Mouse (Mus musculus): ENCODE measurements around the gene Mbnl2. TPM values are rescaled to one million over a fixed set of nuclear protein-coding genes. Genes with fewer than 3 reads are reported as not detected.

The Mbnl2 gene
- polyA plus RNA-seq, 1 experiment from 2014 or later: 28.9 TPM

DNA sequence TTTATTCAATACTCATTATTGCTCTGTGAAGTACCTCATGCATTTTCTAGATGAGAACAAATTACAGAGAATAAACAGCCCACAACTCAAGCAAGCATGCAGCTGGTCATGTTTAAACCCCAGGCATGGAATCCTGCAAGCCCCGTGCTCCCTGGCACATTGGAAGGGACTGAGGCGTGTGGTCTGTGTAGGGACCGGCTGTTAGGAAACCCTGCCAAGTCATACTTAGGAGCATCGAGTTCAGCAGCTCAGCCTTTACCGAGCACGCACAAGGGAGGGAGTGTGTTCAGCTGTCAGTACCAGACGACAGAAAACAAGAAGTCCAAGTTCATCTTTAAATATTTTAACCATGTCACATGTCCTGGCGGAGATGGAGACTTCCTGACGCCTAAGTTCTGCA is 141.4 kb downstream of the Mbnl2 start:
- Histone ChIP-seq H3K4me2 (no peak overlapping the region), H3K9me3 (replicated peaks) (no peaks in the 10 kb centered on the region), H3K9ac (replicated peaks) (no peak overlapping the region), H3K4me3 (replicated peaks) (no peak overlapping the region), H3K4me1 (no peaks in the 10 kb centered on the region), H3K27me3 (replicated peaks) (no peaks in the 10 kb centered on the region), H3K27ac (replicated peaks) (no peak overlapping the region), H3K36me3 (0 out of 2 replicates have a peak, but pooled peaks cover 2% of the 10 kb centered on the region)
- no peak for ATAC-seq (ENCODE audit: low FRiP score)
- WGBS: 84% methylated on average over 9 of the region's 9 CpGs

DNA sequence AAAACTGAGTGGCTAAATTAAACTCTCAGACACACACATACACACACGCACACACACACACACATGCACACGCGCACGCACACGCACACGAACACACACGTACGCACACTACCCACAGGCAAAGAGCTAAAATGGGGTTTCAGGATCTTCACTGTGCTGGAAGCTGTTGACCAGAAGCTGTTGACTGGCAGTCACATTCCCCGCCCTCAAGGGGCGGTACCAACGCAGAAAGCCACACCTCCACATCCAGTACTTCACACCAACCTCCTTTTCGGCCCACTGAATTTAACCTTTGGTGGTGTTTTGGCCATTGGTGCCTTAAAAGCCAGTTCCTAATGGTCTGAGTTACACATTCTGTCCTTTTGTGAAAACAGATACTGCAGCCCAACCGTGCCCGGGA is 143.5 kb downstream of the Mbnl2 start:
- H3K4me1 ChIP-seq: no peaks in the 10 kb centered on the region
- 74% methylated on average over 14 of the region's 14 CpGs for WGBS

GRCm38 (mm10) chr14:120428497-120428896 is 153.0 kb downstream of the Mbnl2 start:
- no peak overlapping the region for H3K4me2 ChIP-seq
- no peak overlapping the region for H3K9ac ChIP-seq (replicated peaks)
- H3K27me3 ChIP-seq (replicated peaks): no peaks in the 10 kb centered on the region
- H3K4me3 ChIP-seq (replicated peaks): no peak overlapping the region
- no peaks in the 10 kb centered on the region for H3K9me3 ChIP-seq (replicated peaks)
- H3K36me3 ChIP-seq: peaks cover 28% of the 10 kb centered on the region
- no peak overlapping the region for H3K27ac ChIP-seq (replicated peaks)
- 92% methylated on average over 5 of the region's 5 CpGs for WGBS
- H3K4me1 ChIP-seq: no peaks in the 10 kb centered on the region
- no peak for ATAC-seq (ENCODE audit: low FRiP score)

More for the DNA sequence above, 143.5 kb downstream of the Mbnl2 start:
- H3K36me3 ChIP-seq: peaks cover 12% of the 10 kb centered on the region; the same call in 1 of the 2 replicates
- H3K27ac ChIP-seq (replicated peaks): no peak overlapping the region
- H3K9ac ChIP-seq (replicated peaks): no peak overlapping the region
- no peak overlapping the region for H3K4me2 ChIP-seq
- H3K9me3 ChIP-seq (replicated peaks): no peaks in the 10 kb centered on the region
- H3K4me3 ChIP-seq (replicated peaks): no peak overlapping the region
- ATAC-seq (ENCODE audit: low FRiP score): no peak
- no peaks in the 10 kb centered on the region for H3K27me3 ChIP-seq (replicated peaks)

DNA sequence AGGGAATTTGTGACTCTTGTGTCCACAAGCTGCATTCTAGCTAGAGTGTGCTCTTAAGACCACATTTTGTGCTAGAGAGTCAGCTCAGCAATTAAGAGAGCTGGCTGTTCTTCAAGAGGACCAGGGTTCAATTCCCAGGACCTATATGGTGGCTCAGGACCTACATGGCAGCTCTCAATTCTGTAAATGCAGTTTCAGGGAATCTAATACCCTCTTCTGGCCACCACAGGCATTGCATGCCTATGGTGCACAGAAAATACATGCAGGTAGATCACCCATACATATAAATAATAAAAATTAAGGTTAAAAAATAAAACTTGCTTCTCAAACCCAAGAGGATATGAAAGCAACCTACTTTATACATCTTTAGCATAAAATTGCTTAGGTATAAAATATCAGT is 157.3 kb downstream of the Mbnl2 start:
- Histone ChIP-seq H3K4me3 (replicated peaks) (no peak overlapping the region), H3K27ac (replicated peaks) (no peak overlapping the region), H3K9ac (replicated peaks) (no peak overlapping the region), H3K27me3 (replicated peaks) (no peaks in the 10 kb centered on the region), H3K9me3 (replicated peaks) (no peaks in the 10 kb centered on the region), H3K4me2 (no peak overlapping the region), H3K36me3 (no peaks in the 10 kb centered on the region; the same call in 1 of the 2 replicates), H3K4me1 (peaks cover 3% of the 10 kb centered on the region; the same call in 1 of the 2 replicates)
- no peak for ATAC-seq (ENCODE audit: low FRiP score)

GRCm38 (mm10) chr14:120433931-120434398 is 158.5 kb downstream of the Mbnl2 start:
- no peak overlapping the region for H3K4me2 ChIP-seq
- ATAC-seq (ENCODE audit: low FRiP score): no peak
- WGBS: 58% methylated on average over 8 of the region's 8 CpGs
- H3K9ac ChIP-seq (replicated peaks): no peak overlapping the region
- peaks cover 3% of the 10 kb centered on the region; the same call in 1 of the 2 replicates for H3K4me1 ChIP-seq
- H3K27ac ChIP-seq (replicated peaks): no peak overlapping the region; the same call in 1 of the 2 replicates
- no peaks in the 10 kb centered on the region for H3K9me3 ChIP-seq (replicated peaks)
- H3K4me3 ChIP-seq (replicated peaks): no peak overlapping the region
- H3K27me3 ChIP-seq (replicated peaks): no peaks in the 10 kb centered on the region
- H3K36me3 ChIP-seq: no peaks in the 10 kb centered on the region; the same call in 1 of the 2 replicates

DNA sequence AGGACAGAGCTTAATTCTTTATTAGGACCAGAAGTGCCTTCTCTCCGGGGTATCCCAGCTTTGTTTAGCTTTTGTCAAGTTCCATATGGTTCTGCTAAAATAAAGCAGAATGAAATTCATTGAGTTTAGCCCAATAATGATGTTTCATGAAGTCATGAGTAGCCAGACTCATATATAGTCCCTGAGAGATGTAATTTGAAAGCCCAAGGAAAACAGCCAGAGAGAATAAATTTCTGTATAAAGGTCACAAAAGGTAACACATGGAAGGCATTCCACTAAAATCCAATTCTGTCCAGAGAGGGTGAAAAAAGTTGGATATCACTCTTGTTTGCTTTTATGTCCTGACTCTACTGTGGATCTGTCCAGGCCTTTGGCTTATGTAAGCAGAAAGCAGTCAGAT is 159.4 kb downstream of the Mbnl2 start:
- H3K27ac ChIP-seq (replicated peaks): no peak overlapping the region
- no peaks in the 10 kb centered on the region for H3K9me3 ChIP-seq (replicated peaks)
- H3K4me1 ChIP-seq: peaks cover 3% of the 10 kb centered on the region; the same call in 1 of the 2 replicates
- WGBS: 83% methylated on average over 1 of the region's 1 CpGs
- H3K4me3 ChIP-seq (replicated peaks): no peak overlapping the region
- H3K27me3 ChIP-seq (replicated peaks): no peaks in the 10 kb centered on the region
- no peaks in the 10 kb centered on the region for H3K36me3 ChIP-seq
- ATAC-seq (ENCODE audit: low FRiP score): no peak
- no peak overlapping the region for H3K4me2 ChIP-seq
- H3K9ac ChIP-seq (replicated peaks): no peak overlapping the region

DNA sequence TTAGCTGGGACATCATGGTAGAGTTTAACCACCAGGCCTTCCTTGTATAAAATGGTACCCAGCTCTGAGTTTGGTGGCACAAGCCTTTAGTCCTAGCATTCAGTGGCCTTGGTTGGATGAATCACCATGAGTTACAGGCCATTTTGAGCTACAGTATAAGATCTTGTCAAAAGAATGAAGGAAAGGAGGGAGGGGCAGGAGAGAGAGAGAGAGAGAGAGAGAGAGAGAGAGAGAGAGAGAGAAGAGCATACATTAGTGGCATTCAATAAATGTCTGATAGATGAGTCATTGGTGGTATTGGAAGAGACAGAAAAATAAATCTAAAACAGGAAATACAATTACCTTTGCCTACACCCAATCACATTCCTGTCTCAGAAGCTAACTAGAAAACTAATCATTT is 165.2 kb downstream of the Mbnl2 start:
- Histone ChIP-seq H3K9me3 (replicated peaks) (no peaks in the 10 kb centered on the region), H3K4me3 (replicated peaks) (no peak overlapping the region), H3K27me3 (replicated peaks) (no peaks in the 10 kb centered on the region), H3K9ac (replicated peaks) (no peak overlapping the region), H3K4me2 (no peak overlapping the region), H3K4me1 (no peaks in the 10 kb centered on the region), H3K36me3 (no peaks in the 10 kb centered on the region), H3K27ac (replicated peaks) (no peak overlapping the region)
- ATAC-seq (ENCODE audit: low FRiP score): no peak

GRCm38 (mm10) chr14:120441256-120441655 is 165.8 kb downstream of the Mbnl2 start:
- Histone ChIP-seq H3K4me2 (no peak overlapping the region), H3K9me3 (replicated peaks) (no peaks in the 10 kb centered on the region), H3K4me3 (replicated peaks) (no peak overlapping the region), H3K36me3 (no peaks in the 10 kb centered on the region), H3K27ac (replicated peaks) (no peak overlapping the region), H3K9ac (replicated peaks) (no peak overlapping the region), H3K4me1 (no peaks in the 10 kb centered on the region), H3K27me3 (replicated peaks) (no peaks in the 10 kb centered on the region)
- ATAC-seq (ENCODE audit: low FRiP score): no peak
- 79% methylated on average over 4 of the region's 4 CpGs for WGBS

DNA sequence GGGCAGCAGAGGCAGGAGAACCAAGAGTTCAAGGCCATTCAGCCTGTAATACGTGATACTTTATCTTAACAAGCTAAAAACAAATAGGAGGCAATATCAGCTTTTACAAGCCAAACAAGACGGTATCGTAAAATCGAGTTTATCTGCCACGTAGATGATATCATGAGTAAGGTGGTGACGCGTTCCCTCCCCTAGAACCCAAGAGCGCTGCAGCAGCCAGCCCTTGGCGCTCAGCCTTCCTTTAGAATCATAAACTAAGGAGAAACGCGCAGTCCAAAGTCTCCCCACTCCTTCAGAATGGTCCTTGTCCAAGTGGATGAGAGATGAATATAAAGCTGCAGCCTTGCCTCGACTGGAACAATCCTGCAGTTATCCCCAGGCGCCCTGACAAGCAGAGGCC is 166.4 kb downstream of the Mbnl2 start:
- no peak overlapping the region for H3K27ac ChIP-seq (replicated peaks)
- H3K9me3 ChIP-seq (replicated peaks): no peaks in the 10 kb centered on the region
- no peaks in the 10 kb centered on the region for H3K4me1 ChIP-seq
- 87% methylated on average over 13 of the region's 13 CpGs for WGBS
- no peaks in the 10 kb centered on the region for H3K36me3 ChIP-seq
- no peaks in the 10 kb centered on the region for H3K27me3 ChIP-seq (replicated peaks)
- H3K9ac ChIP-seq (replicated peaks): no peak overlapping the region
- no peak for ATAC-seq (ENCODE audit: low FRiP score)
- no peak overlapping the region for H3K4me2 ChIP-seq
- no peak overlapping the region for H3K4me3 ChIP-seq (replicated peaks)

DNA sequence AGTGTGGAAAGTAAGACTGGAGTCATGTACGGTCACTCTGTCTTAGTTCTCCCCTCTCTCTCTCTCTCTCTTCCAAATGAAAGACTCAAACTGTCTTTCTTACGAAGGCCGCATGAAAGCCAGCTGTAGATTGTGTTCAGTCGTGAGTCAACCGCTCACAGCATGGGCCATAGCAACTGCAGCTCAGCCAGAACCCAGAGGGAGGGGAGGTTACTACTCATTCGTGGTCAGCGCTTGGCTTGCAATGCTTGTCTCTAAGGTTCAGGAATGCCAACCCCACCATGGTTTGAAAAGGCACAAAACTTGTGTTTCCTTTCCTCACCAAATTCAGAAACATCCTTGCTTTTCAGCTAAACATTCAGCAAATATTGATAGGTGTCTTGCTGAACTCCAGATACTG is 178.8 kb downstream of the Mbnl2 start:
- Histone ChIP-seq H3K27me3 (replicated peaks) (no peaks in the 10 kb centered on the region), H3K27ac (replicated peaks) (no peak overlapping the region), H3K4me3 (replicated peaks) (no peak overlapping the region), H3K4me1 (no peaks in the 10 kb centered on the region), H3K9ac (replicated peaks) (no peak overlapping the region), H3K36me3 (no peaks in the 10 kb centered on the region), H3K9me3 (replicated peaks) (no peaks in the 10 kb centered on the region), H3K4me2 (no peak overlapping the region)
- WGBS: 76% methylated on average over 7 of the region's 7 CpGs
- no peak for ATAC-seq (ENCODE audit: low FRiP score)

GRCm38 (mm10) chr14:120463938-120464727 is 188.7 kb downstream of the Mbnl2 start:
- no peak overlapping the region for H3K9ac ChIP-seq (replicated peaks)
- H3K4me2 ChIP-seq: no peak overlapping the region
- no peak overlapping the region for H3K27ac ChIP-seq (replicated peaks)
- H3K27me3 ChIP-seq (replicated peaks): no peaks in the 10 kb centered on the region
- no peak for ATAC-seq (ENCODE audit: low FRiP score)
- no peaks in the 10 kb centered on the region for H3K9me3 ChIP-seq (replicated peaks)
- WGBS: 89% methylated on average over 3 of the region's 3 CpGs
- no peaks in the 10 kb centered on the region for H3K4me1 ChIP-seq
- no peak overlapping the region for H3K4me3 ChIP-seq (replicated peaks)
- no peaks in the 10 kb centered on the region for H3K36me3 ChIP-seq

DNA sequence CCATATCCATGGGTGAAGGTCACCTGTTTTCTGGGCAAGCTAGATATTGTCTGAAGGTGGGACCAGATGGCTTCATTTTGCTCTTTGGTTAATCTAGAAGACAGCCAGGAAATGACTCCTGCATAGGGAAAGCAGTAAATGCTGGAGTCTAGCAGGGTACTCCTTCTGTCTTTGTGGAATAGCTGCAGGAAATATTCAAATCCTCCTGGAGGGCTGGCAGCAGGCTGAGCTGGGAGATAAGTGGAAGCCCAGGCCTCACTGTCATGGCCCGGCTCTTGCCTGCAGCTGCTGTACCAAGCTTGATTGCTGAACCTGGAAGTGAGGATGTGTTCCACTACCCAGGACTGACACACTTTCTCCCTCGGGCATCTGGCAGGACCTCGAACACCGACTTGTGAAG is 191.3 kb downstream of the Mbnl2 start:
- ATAC-seq (ENCODE audit: low FRiP score): no peak
- Histone ChIP-seq H3K36me3 (no peaks in the 10 kb centered on the region), H3K27ac (replicated peaks) (no peak overlapping the region), H3K4me3 (replicated peaks) (no peak overlapping the region), H3K9ac (replicated peaks) (no peak overlapping the region), H3K27me3 (replicated peaks) (no peaks in the 10 kb centered on the region), H3K4me2 (no peak overlapping the region), H3K9me3 (replicated peaks) (no peaks in the 10 kb centered on the region), H3K4me1 (no peaks in the 10 kb centered on the region)
- 88% methylated on average over 4 of the region's 4 CpGs for WGBS
